Mouse (Mus musculus): ENCODE measurements at regions not wholly inside any gene's neighbourhood (a gene's known extent, or its start where the extent isn't known, plus 50 kb on each side); places are given as distances from the start of the nearest gene placed in this dataset.

- H3K9ac ChIP-seq (replicated peaks), result no peak overlapping the region
- no peaks in the 10 kb centered on the region for H3K27me3 ChIP-seq (ENCODE audit: control insufficient read depth, insufficient read depth, low read length)
- H3K4me1 ChIP-seq (replicated peaks; ENCODE audit: control insufficient read depth in 2 of 2, insufficient read depth in 2 of 2, low read length in 1 of 2), result no peaks in the 10 kb centered on the region
- TF ChIP-seq CTCF (IDR thresholded peaks at IDR 0.05; ENCODE audit: low read depth), result no peak
- no peak for TF ChIP-seq EP300 (IDR thresholded peaks at IDR 0.05; ENCODE audit: low read depth)
- H3K9me3 ChIP-seq (ENCODE audit: control insufficient read depth, low read length), result no peaks in the 10 kb centered on the region
- H3K36me3 ChIP-seq (replicated peaks; ENCODE audit: control insufficient read depth, insufficient read depth, low read depth), result no peaks in the 10 kb centered on the region
- H3K4me3 ChIP-seq (ENCODE audit: insufficient read depth in 1 of 2, low read depth in 2 of 2, low read length in 2 of 2), result no peak overlapping the region
- H3K4me2 ChIP-seq (ENCODE audit: low read depth), result no peak overlapping the region
- WGBS (ENCODE audit: insufficient replicate concordance), result 48% methylated on average over 14 of the region's 14 CpGs
- H3K27ac ChIP-seq, result no peak overlapping the region
- DNase-seq (ENCODE audit: low read depth in 3 of 3, low spot score in 3 of 3), result no peak
- no peak for ATAC-seq (ENCODE audit: insufficient read depth)
Measured at GRCm38 (mm10) chr3:101162536-101163159, 52.6 kb upstream of the Ptgfrn start.

DNA sequence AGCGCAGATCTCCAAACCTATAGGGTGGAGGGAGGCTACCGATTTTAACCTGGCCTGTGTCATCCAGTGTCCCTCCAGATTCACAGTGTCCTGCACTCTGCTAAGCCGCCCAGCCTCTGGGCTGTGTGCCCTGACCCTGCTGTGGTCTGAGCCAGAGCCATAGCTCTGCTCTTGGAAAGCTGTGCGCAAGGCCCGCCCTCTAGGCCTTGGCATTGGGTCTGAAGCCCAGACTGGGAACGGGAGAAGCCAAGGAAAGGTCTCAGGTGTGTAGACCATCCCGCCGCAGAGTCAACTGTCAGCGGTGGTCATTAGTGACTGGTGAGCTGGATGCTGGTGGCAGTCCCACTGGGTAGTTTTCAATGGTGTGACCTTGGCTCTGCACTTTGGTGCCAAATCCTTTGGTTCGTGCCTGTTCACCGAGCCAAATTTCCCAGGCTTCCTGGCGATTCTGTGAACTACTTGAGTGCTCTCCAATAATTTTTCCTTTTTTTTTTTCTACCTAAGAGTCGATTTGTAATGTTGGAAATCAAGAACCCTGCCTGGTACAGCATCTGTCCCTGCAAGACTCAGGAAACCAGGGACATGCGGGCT, 52.0 kb upstream of the Ptgfrn start:
- no peak for TF ChIP-seq EP300 (IDR thresholded peaks at IDR 0.05; ENCODE audit: low read depth)
- 44% methylated on average over 14 of the region's 14 CpGs for WGBS (ENCODE audit: insufficient replicate concordance)
- H3K27ac ChIP-seq, result no peak overlapping the region
- no peak overlapping the region for H3K9ac ChIP-seq (replicated peaks)
- no peaks in the 10 kb centered on the region for H3K4me1 ChIP-seq (replicated peaks; ENCODE audit: control insufficient read depth in 2 of 2, insufficient read depth in 2 of 2, low read length in 1 of 2)
- H3K4me2 ChIP-seq (ENCODE audit: low read depth), result no peak overlapping the region
- no peaks in the 10 kb centered on the region for H3K27me3 ChIP-seq (ENCODE audit: control insufficient read depth, insufficient read depth, low read length)
- no peak overlapping the region for H3K4me3 ChIP-seq (ENCODE audit: insufficient read depth in 1 of 2, low read depth in 2 of 2, low read length in 2 of 2)
- H3K36me3 ChIP-seq (replicated peaks; ENCODE audit: control insufficient read depth, insufficient read depth, low read depth), result no peaks in the 10 kb centered on the region
- no peaks in the 10 kb centered on the region for H3K9me3 ChIP-seq (ENCODE audit: control insufficient read depth, low read length)
- no peak for DNase-seq (ENCODE audit: low read depth in 3 of 3, low spot score in 3 of 3)
- ATAC-seq (ENCODE audit: insufficient read depth), result no peak

DNA sequence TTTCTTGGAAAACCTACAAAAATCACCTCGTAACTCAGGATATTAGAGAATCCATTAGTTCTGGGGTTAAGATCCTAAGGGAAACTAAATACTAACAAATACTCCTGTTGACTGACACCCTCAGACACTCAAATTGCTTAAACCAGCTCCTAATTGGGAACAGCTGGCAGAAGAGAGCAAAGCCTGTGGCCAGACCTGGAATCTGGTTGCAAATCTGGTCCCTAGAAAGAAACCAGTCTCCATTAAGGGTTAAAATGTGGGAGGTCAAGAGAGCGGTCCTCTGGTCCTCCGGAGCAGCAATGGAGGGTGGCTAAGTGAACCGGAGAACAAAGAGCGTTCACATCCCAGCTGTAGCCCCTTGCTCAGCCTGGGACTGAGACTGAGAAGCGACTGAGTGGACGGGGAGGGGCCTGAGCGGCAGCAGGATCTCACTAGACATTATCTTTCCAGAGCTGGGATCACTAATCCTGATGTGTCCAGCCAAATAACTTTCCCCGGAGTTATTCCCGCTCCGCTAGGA, 51.4 kb upstream of the Ptgfrn start:
- no peaks in the 10 kb centered on the region for H3K9me3 ChIP-seq (ENCODE audit: control insufficient read depth, low read length)
- H3K9ac ChIP-seq (replicated peaks), result no peak overlapping the region
- H3K27ac ChIP-seq, result no peak overlapping the region
- no peaks in the 10 kb centered on the region for H3K36me3 ChIP-seq (replicated peaks; ENCODE audit: control insufficient read depth, insufficient read depth, low read depth)
- no peak for DNase-seq (ENCODE audit: low read depth in 3 of 3, low spot score in 3 of 3)
- 43% methylated on average over 11 of the region's 11 CpGs for WGBS (ENCODE audit: insufficient replicate concordance)
- TF ChIP-seq CTCF (IDR thresholded peaks at IDR 0.05; ENCODE audit: low read depth) (no peak), EP300 (IDR thresholded peaks at IDR 0.05; ENCODE audit: low read depth) (no peak)
- no peaks in the 10 kb centered on the region for H3K27me3 ChIP-seq (ENCODE audit: control insufficient read depth, insufficient read depth, low read length)
- ATAC-seq (ENCODE audit: insufficient read depth), result no peak
- no peak overlapping the region for H3K4me2 ChIP-seq (ENCODE audit: low read depth)
- no peak overlapping the region for H3K4me3 ChIP-seq (ENCODE audit: insufficient read depth in 1 of 2, low read depth in 2 of 2, low read length in 2 of 2)
- no peaks in the 10 kb centered on the region for H3K4me1 ChIP-seq (replicated peaks; ENCODE audit: control insufficient read depth in 2 of 2, insufficient read depth in 2 of 2, low read length in 1 of 2)

Data from liver, embryonic 14.5 days (tissue).